Mouse (Mus musculus) embryo, embryonic 11.5 days (tissue): ENCODE measurements around the gene Nectin2.

Experiments used
- DNase-seq: peaks from one replicate; pipeline ENCODE4 v3.0.0-alpha.2; 2012; ENCODE audit warnings: low read depth, low spot score

The Nectin2 gene

GRCm38 (mm10) chr7:19712414-19712813, 37.9 kb downstream of the Nectin2 start:
- no peak for DNase-seq

- DNase-seq: no peak
Observed at GRCm38 (mm10) chr7:19710650-19711049, 39.6 kb downstream of the Nectin2 start.

GRCm38 (mm10) chr7:19705271-19705670, 45.0 kb downstream of the Nectin2 start:
- no peak for DNase-seq

- DNase-seq: no peak
Observed at GRCm38 (mm10) chr7:19704475-19704874, 45.8 kb downstream of the Nectin2 start.

GRCm38 (mm10) chr7:19702859-19703555, 47.3 kb downstream of the Nectin2 start:
- no peak for DNase-seq

GRCm38 (mm10) chr7:19701069-19701761, 49.1 kb downstream of the Nectin2 start:
- peak; percentile 49 for DNase-seq

GRCm38 (mm10) chr7:19700299-19701068, 49.8 kb downstream of the Nectin2 start:
- DNase-seq: no peak

GRCm38 (mm10) chr7:19699827-19700148, 50.5 kb downstream of the Nectin2 start:
- DNase-seq: no peak

- no peak for DNase-seq
Observed at GRCm38 (mm10) chr7:19698907-19699826, 51.1 kb downstream of the Nectin2 start, which contains the start of gene Apoe. TSS of gene Apoe (minus strand) at chr7:19699188.

- DNase-seq: no peak
Observed at GRCm38 (mm10) chr7:19697949-19698906, 52.1 kb downstream of the Nectin2 start.

- no peak for DNase-seq
Observed at GRCm38 (mm10) chr7:19696336-19696873, 53.9 kb downstream of the Nectin2 start.

- no peak for DNase-seq
Observed at GRCm38 (mm10) chr7:19695881-19696280, 54.4 kb downstream of the Nectin2 start.

GRCm38 (mm10) chr7:19695213-19695594, 55.1 kb downstream of the Nectin2 start:
- no peak for DNase-seq

GRCm38 (mm10) chr7:19694336-19695212, 55.7 kb downstream of the Nectin2 start:
- DNase-seq: no peak

- no peak for DNase-seq
Observed at GRCm38 (mm10) chr7:19693421-19693820, 56.9 kb downstream of the Nectin2 start.

- no peak for DNase-seq
Observed at GRCm38 (mm10) chr7:19691873-19692865, 58.1 kb downstream of the Nectin2 start, which contains the start of gene Apoc1. TSS of gene Apoc1 (minus strand) at chr7:19692660.

- no peak for DNase-seq
Observed at GRCm38 (mm10) chr7:19691434-19691833, 58.8 kb downstream of the Nectin2 start.

- DNase-seq: no peak
Observed at GRCm38 (mm10) chr7:19690845-19691244, 59.4 kb downstream of the Nectin2 start.
